Mouse (Mus musculus): Measurements from ENCODE around the gene Mynn. TPM values are rescaled to one million over a fixed set of nuclear protein-coding genes. Genes with fewer than 3 reads are reported as not detected.
A peak's percentile ranks its signal among the peaks of the same experiment; 100 is the strongest.

Mynn gene
- total RNA-seq, 2 experiments from 2014 or later, result 17.4 to 23.7 TPM

- no peak for DNase-seq
Measured at GRCm38 (mm10) chr3:30644207-30644606, 42.3 kb downstream of the Mynn start, which contains the start of gene Lrriq4. TSS of gene Lrriq4 (plus strand) at chr3:30644507.

- no peak for DNase-seq
Measured at GRCm38 (mm10) chr3:30646761-30647160, 44.9 kb downstream of the Mynn start.

GRCm38 (mm10) chr3:30647440-30648090, 45.7 kb downstream of the Mynn start, which contains the start of gene Lrrc34:
TSS of gene Lrrc34 (minus strand) at chr3:30647869.
- DNase-seq, result peak; percentile 61

DNA sequence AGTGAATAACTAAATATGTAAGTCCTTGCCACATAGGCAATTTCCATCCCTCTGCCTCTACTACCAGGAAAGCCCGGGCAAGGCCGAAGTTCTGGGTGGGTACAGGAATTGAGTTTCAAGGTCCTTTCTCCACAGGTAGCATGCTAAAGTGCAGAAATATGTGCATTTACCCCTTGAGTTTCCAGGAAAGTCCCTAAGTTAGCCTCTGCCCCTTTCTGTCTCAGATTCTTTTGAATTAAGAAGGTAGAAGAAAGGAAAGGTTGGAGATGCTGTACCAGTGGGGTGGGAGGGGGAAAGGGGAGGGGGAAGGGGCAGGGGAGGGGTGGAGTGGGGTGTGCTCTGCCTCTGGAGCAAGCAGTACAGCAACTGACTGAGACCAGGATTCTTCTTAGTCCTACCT, 46.6 kb downstream of the Mynn start:
- no peak for DNase-seq

- peak; percentile 17 for DNase-seq
Measured at GRCm38 (mm10) chr3:30650062-30650841, 48.4 kb downstream of the Mynn start.

GRCm38 (mm10) chr3:30655937-30656336, 54.1 kb downstream of the Mynn start:
- DNase-seq, result no peak

- DNase-seq, result no peak
Measured at GRCm38 (mm10) chr3:30658486-30658885, 56.6 kb downstream of the Mynn start.

Other genes starting within 250 kb of the Mynn start
- gene Mecom, start 54.1 kb upstream of the Mynn start, total RNA-seq (2021), result 10 to 100 TPM; 14.9 to 20.3 TPM
- not detected for gene Actrt3, start 2.1 kb upstream of the Mynn start, total RNA-seq (2021)
- gene Lrriq4, start 42.4 kb downstream of the Mynn start, total RNA-seq (2021), result not detected
- gene Lrrc34, start 45.8 kb downstream of the Mynn start, total RNA-seq (2021), result under 1 TPM in 1 of 2 experiments, not detected in 1; 0.15 TPM
- gene Lrrc31, start 97.8 kb downstream of the Mynn start, total RNA-seq (2021), result not detected
- gene Samd7, start 144.2 kb downstream of the Mynn start, total RNA-seq (2021), result under 1 TPM in 1 of 2 experiments, not detected in 1; 0.12 TPM
- gene Sec62, start 190.8 kb downstream of the Mynn start, total RNA-seq (2021), result 10 to 100 TPM; 66.5 to 74.7 TPM